Mouse (Mus musculus): ENCODE results near the gene Mia.

Mia gene

GRCm38 (mm10) chr7:27180837-27181695 lies at the start of gene Mia, which contains the start of gene Gm21983:
TSS of gene Mia (minus strand) at chr7:27181157.
TSS of gene Gm21983 (minus strand) at chr7:27181086.
- no peak for DNase-seq (ENCODE audit: low spot score in 2 of 2)

- DNase-seq (ENCODE audit: low spot score in 2 of 2), result no peak
Observed at GRCm38 (mm10) chr7:27228865-27229264, 47.9 kb upstream of the Mia start.

GRCm38 (mm10) chr7:27228281-27228821 lies 47.4 kb upstream of the Mia start, which contains the start of gene Itpkc:
TSS of gene Itpkc (minus strand) at chr7:27228661.
- peak; percentile 87 to 93 for DNase-seq (ENCODE audit: low spot score in 2 of 2)

GRCm38 (mm10) chr7:27227676-27228075 lies 46.7 kb upstream of the Mia start:
- no peak for DNase-seq (ENCODE audit: low spot score in 2 of 2)

GRCm38 (mm10) chr7:27227276-27227675 lies 46.3 kb upstream of the Mia start:
- no peak for DNase-seq (ENCODE audit: low spot score in 2 of 2)

- DNase-seq (ENCODE audit: low spot score in 2 of 2), result no peak
Observed at GRCm38 (mm10) chr7:27224877-27225575, 44.1 kb upstream of the Mia start.

GRCm38 (mm10) chr7:27222538-27222937 lies 41.6 kb upstream of the Mia start:
- DNase-seq (ENCODE audit: low spot score in 2 of 2), result no peak

- DNase-seq (ENCODE audit: low spot score in 2 of 2), result no peak
Observed at GRCm38 (mm10) chr7:27221939-27222338, 41.0 kb upstream of the Mia start.

- no peak for DNase-seq (ENCODE audit: low spot score in 2 of 2)
Observed at GRCm38 (mm10) chr7:27219937-27220336, 39.0 kb upstream of the Mia start.

- DNase-seq (ENCODE audit: low spot score in 2 of 2), result no peak
Observed at GRCm38 (mm10) chr7:27218586-27218985, 37.6 kb upstream of the Mia start.

GRCm38 (mm10) chr7:27212626-27213025 lies 31.7 kb upstream of the Mia start:
- DNase-seq (ENCODE audit: low spot score in 2 of 2), result no peak

GRCm38 (mm10) chr7:27203730-27204449 lies 22.9 kb upstream of the Mia start:
- DNase-seq (ENCODE audit: low spot score in 2 of 2), result no peak

GRCm38 (mm10) chr7:27198779-27199178 lies 17.8 kb upstream of the Mia start:
- no peak for DNase-seq (ENCODE audit: low spot score in 2 of 2)

GRCm38 (mm10) chr7:27198355-27198754 lies 17.4 kb upstream of the Mia start:
- no peak for DNase-seq (ENCODE audit: low spot score in 2 of 2)

GRCm38 (mm10) chr7:27197634-27198033 lies 16.7 kb upstream of the Mia start:
- DNase-seq (ENCODE audit: low spot score in 2 of 2), result no peak

GRCm38 (mm10) chr7:27197136-27197535 lies 16.2 kb upstream of the Mia start:
- no peak for DNase-seq (ENCODE audit: low spot score in 2 of 2)

GRCm38 (mm10) chr7:27195681-27196611 lies 15.0 kb upstream of the Mia start, which contains the start of the genes BC024978 and Snrpa:
TSS of gene BC024978 (plus strand) at chr7:27195781.
TSS of gene Snrpa (minus strand) at chr7:27196271.
- peak; percentile 85 to 93 for DNase-seq (ENCODE audit: low spot score in 2 of 2)

- DNase-seq (ENCODE audit: low spot score in 2 of 2), result no peak
Observed at GRCm38 (mm10) chr7:27193731-27194130, 12.8 kb upstream of the Mia start.

GRCm38 (mm10) chr7:27192434-27192833 lies 11.5 kb upstream of the Mia start:
- DNase-seq (ENCODE audit: low spot score in 2 of 2), result no peak

- DNase-seq (ENCODE audit: low spot score in 2 of 2), result peak in 1 of 2 experiments; percentile 37
Observed at GRCm38 (mm10) chr7:27189271-27189931, 8.4 kb upstream of the Mia start.

Data from spleen, postnatal 10 days (tissue).